Mouse (Mus musculus): ENCODE results near the gene Tut1.

DNA sequence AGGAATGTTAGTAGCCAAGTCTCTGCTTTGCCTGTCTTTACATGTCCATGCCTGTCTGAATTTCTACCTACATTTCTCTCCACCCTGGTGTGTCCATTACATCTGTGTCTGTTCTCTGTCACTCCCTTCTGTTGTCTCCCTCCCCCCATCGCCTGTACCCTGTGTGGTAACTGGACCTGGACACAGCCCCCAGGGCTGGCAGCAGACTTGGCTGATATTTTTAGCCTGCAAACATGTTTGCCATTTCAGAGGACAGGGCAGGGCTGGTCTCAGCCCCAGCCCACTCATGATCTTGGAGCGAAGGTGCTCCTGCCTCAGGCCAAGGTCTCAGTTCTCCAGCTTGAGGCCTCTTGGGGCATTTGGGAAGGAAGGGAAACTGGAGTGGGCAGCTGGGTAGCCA is 34.2 kb downstream of the Tut1 start:
- TF ChIP-seq POLR2A (IDR thresholded peaks at IDR 0.05; ENCODE audit: insufficient read length, low read depth) (no peak), USF1 (IDR thresholded peaks at IDR 0.05; ENCODE audit: low read depth) (no peak), TCF12 (IDR thresholded peaks at IDR 0.05; ENCODE audit: insufficient read depth, poor library complexity, severe bottlenecking) (no peak), E2F4 (IDR thresholded peaks at IDR 0.05; ENCODE audit: insufficient read depth) (no peak), TCF3 (IDR thresholded peaks at IDR 0.05; ENCODE audit: insufficient read length, low read depth) (no peak), MYOD1 (IDR thresholded peaks at IDR 0.05; ENCODE audit: control insufficient read depth in 1 of 3, insufficient read length in 2 of 3, low read depth in 2 of 3) (no peak), MYOG (IDR thresholded peaks at IDR 0.05; ENCODE audit: control insufficient read depth in 1 of 3, insufficient read depth in 1 of 3, insufficient read length in 2 of 3, low read depth in 2 of 3) (peak in 1 of 3 experiments; percentile 25)
